Mouse (Mus musculus): ENCODE measurements around the gene Lrrc17.

DNA sequence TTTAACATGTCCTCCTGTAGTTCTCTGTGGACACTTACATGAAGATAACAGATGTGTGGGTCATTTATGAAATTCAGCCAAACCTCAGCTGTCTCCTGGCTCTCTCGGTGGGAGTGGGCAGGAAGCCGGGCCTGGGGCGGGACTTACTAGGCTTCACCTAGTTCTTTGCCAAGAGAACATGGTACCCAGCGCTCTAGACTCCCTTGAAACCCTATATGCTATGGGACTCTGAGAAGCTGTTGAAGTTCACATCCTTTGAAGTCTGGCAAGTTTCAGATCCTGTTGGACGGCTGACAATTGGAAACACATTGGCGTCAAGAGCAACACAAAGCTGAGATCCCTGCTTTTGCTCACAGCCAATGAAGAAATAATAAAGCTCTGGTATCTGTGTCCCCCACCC lies 47.0 kb upstream of the Lrrc17 start:
- TF ChIP-seq E2F4 (IDR thresholded peaks at IDR 0.05; ENCODE audit: insufficient read depth) (no peak), TCF12 (IDR thresholded peaks at IDR 0.05; ENCODE audit: insufficient read depth, poor library complexity, severe bottlenecking) (no peak), POLR2A (IDR thresholded peaks at IDR 0.05; ENCODE audit: insufficient read length, low read depth) (no peak), TCF3 (IDR thresholded peaks at IDR 0.05; ENCODE audit: insufficient read length, low read depth) (no peak), SRF (IDR thresholded peaks at IDR 0.05; ENCODE audit: control insufficient read depth, insufficient read length, low read depth) (no peak), MAX (IDR thresholded peaks at IDR 0.05; ENCODE audit: low read depth) (no peak), USF1 (IDR thresholded peaks at IDR 0.05; ENCODE audit: low read depth) (no peak), POLR2AphosphoS2 (IDR thresholded peaks at IDR 0.05; ENCODE audit: insufficient read length, low read depth) (no peak)

Data from myocyte (in vitro differentiated cells).